Mouse (Mus musculus): ENCODE results near the gene Dpy19l1. TPM values are rescaled to one million over a fixed set of nuclear protein-coding genes. Genes with fewer than 3 reads are reported as not detected.

Gene Dpy19l1
- polyA plus RNA-seq, 1 experiment from 2014 or later = 11.2 TPM

DNA sequence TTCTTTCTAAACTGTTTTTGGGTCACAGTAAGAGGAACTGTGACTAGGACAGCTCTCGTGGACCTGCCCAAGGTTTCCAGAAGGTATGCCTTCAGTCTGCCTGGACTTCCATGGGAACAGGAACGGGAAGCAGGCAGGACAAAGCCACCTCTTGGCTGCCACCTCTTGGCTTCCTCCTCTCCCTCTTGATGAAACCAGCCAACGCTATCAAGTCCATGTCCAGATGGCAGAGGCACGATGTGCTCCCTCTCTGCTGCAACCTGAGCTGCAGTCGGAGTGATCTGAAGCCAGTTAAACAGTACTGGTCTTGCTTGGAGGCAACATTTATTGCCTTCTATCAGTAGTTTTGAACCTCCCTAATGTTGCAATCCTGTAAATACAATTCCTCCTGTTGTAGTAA, 84.7 kb downstream of the Dpy19l1 start:
- H3K27ac ChIP-seq (replicated peaks) = no peak overlapping the region
- no peaks in the 10 kb centered on the region for H3K27me3 ChIP-seq (replicated peaks)
- no peak overlapping the region for H3K4me3 ChIP-seq (replicated peaks)
- H3K4me2 ChIP-seq = no peak overlapping the region
- ATAC-seq (ENCODE audit: low FRiP score) = no peak
- WGBS = 92% methylated on average over 5 of the region's 5 CpGs
- no peaks in the 10 kb centered on the region for H3K4me1 ChIP-seq
- H3K9ac ChIP-seq (replicated peaks) = no peak overlapping the region
- H3K36me3 ChIP-seq = 0 out of 2 replicates have a peak, but pooled peaks cover 6% of the 10 kb centered on the region
- no peaks in the 10 kb centered on the region for H3K9me3 ChIP-seq (replicated peaks)

DNA sequence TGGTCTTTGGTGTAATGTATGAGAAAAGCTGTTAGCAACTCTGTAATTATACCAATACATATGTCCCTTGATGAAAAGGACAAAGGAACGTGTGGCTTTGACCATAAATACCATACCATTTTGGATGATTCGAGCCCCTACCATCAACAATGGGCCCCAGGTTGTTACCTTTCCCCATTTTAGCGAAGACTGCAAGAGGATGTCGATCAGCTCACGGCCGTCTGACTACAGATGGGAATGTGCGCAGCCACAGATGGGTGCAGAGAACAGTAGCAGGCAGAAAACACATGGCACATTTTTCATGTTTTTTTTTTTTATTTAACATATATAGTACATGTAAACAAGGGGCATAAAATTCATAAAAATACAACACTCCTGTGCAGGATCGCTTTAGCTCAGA, 91.5 kb downstream of the Dpy19l1 start:
- WGBS = 89% methylated on average over 8 of the region's 8 CpGs
- Histone ChIP-seq H3K4me1 (no peaks in the 10 kb centered on the region), H3K9me3 (replicated peaks) (no peaks in the 10 kb centered on the region), H3K4me3 (replicated peaks) (no peak overlapping the region), H3K9ac (replicated peaks) (no peak overlapping the region), H3K27ac (replicated peaks) (no peak overlapping the region), H3K36me3 (no peaks in the 10 kb centered on the region), H3K27me3 (replicated peaks) (no peaks in the 10 kb centered on the region), H3K4me2 (no peak overlapping the region)
- ATAC-seq (ENCODE audit: low FRiP score) = no peak

DNA sequence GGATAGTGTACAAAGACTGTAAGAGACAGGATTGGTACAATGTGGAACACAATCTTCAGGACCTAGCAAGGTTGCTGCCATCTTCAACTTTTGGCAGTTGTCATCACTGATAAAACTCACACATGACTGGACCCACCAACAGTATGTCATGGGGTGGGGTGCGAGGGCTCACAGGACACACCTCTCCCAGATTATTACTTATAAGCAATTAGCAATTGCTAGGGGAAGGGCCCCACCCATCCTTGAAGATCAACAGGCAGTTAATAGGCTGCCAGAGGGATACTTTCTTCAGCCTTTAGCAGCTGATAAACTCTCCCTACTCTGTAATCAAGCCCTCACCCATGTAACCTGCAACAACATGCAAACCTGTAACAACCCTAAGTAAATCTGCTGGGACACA, 92.5 kb downstream of the Dpy19l1 start:
- Histone ChIP-seq H3K4me1 (no peaks in the 10 kb centered on the region), H3K9ac (replicated peaks) (no peak overlapping the region), H3K4me3 (replicated peaks) (no peak overlapping the region), H3K4me2 (no peak overlapping the region), H3K27me3 (replicated peaks) (no peaks in the 10 kb centered on the region), H3K36me3 (no peaks in the 10 kb centered on the region), H3K9me3 (replicated peaks) (no peaks in the 10 kb centered on the region), H3K27ac (replicated peaks) (no peak overlapping the region)
- ATAC-seq (ENCODE audit: low FRiP score) = no peak
- WGBS = 100% methylated on average over 1 of the region's 1 CpGs

GRCm38 (mm10) chr9:24407992-24408391, 94.9 kb downstream of the Dpy19l1 start:
- Histone ChIP-seq H3K27me3 (replicated peaks) (no peaks in the 10 kb centered on the region), H3K9ac (replicated peaks) (no peak overlapping the region), H3K27ac (replicated peaks) (no peak overlapping the region), H3K36me3 (no peaks in the 10 kb centered on the region), H3K4me2 (no peak overlapping the region), H3K4me1 (no peaks in the 10 kb centered on the region), H3K9me3 (replicated peaks) (no peaks in the 10 kb centered on the region), H3K4me3 (replicated peaks) (no peak overlapping the region)
- WGBS = 72% methylated on average over 3 of the region's 3 CpGs
- no peak for ATAC-seq (ENCODE audit: low FRiP score)

DNA sequence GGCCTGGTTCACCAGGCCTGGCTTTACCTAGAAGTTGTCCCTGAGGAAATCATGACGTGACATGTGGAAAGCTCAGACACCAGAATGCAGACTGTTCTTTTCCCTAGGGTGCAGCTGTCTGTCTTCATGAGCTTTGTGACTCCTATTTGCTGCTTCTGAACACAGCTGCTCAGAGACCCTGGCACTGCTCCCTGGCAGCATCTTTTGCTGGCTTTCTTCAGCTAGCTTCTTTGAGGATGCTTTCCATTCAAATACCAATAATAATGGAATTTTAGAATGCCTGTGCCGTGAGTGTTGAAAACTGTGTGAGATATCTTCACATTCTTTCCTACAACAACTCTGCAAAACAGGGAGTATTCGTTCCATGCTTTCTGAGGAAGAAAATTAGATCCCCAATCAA, 108.8 kb downstream of the Dpy19l1 start:
- Histone ChIP-seq H3K9ac (replicated peaks) (no peak overlapping the region), H3K36me3 (no peaks in the 10 kb centered on the region), H3K4me3 (replicated peaks) (no peak overlapping the region), H3K27me3 (replicated peaks) (no peaks in the 10 kb centered on the region), H3K4me2 (no peak overlapping the region), H3K9me3 (replicated peaks) (no peaks in the 10 kb centered on the region), H3K27ac (replicated peaks) (no peak overlapping the region), H3K4me1 (no peaks in the 10 kb centered on the region)
- 77% methylated on average over 3 of the region's 3 CpGs for WGBS
- no peak for ATAC-seq (ENCODE audit: low FRiP score)

- H3K9ac ChIP-seq (replicated peaks) = no peak overlapping the region
- 92% methylated on average over 8 of the region's 8 CpGs for WGBS
- H3K27ac ChIP-seq (replicated peaks) = no peak overlapping the region
- H3K36me3 ChIP-seq = no peaks in the 10 kb centered on the region
- H3K4me1 ChIP-seq = no peaks in the 10 kb centered on the region
- ATAC-seq (ENCODE audit: low FRiP score) = no peak
- no peaks in the 10 kb centered on the region for H3K9me3 ChIP-seq (replicated peaks)
- H3K4me3 ChIP-seq (replicated peaks) = no peak overlapping the region
- no peaks in the 10 kb centered on the region for H3K27me3 ChIP-seq (replicated peaks)
- H3K4me2 ChIP-seq = no peak overlapping the region
These were observed 112.1 kb downstream of the Dpy19l1 start for GRCm38 (mm10) chr9:24390807-24391370.

DNA sequence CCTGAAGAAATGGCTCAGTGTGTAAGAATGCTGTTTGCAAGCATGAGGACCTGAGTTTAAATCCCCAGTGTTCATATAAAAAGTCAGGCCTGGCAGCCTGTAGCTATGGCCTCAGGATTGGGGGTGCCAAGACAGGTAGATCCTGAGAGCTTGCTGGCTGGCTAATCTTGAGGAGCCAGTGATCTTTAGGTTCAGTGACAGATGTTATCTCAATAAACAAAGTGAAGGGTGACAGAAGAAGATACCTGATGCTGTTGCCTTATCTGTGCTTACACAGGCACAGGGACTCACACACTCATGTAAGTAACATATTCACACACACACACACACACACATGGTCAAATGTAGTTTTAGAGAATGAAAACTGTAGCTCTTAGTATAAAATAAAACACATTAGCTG, 115.7 kb downstream of the Dpy19l1 start:
- Histone ChIP-seq H3K27me3 (replicated peaks) (no peaks in the 10 kb centered on the region), H3K9me3 (replicated peaks) (no peaks in the 10 kb centered on the region)
- ATAC-seq (ENCODE audit: low FRiP score) = no peak

DNA sequence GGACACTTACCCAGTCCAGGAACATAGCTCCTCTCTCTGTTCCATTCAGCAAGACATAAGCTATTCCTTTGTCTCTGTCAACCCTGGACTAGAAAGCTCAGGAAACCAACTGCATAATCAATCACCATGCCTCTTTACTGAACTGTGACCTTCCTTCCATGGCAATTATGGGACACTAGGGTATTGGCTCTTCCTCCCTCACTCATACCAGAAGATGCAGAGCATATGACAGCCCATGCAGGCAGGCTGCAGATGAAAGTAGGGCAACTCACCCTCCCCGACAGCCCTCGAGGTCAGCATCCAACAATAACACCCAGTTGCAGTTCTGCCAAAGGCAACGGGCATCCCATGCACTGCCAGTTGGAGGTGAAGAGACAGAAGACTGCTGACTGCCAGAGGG, 123.6 kb downstream of the Dpy19l1 start:
- Histone ChIP-seq H3K36me3 (no peaks in the 10 kb centered on the region), H3K27ac (replicated peaks) (no peak overlapping the region), H3K9me3 (replicated peaks) (no peaks in the 10 kb centered on the region), H3K9ac (replicated peaks) (no peak overlapping the region), H3K4me3 (replicated peaks) (no peak overlapping the region), H3K27me3 (replicated peaks) (no peaks in the 10 kb centered on the region), H3K4me1 (no peaks in the 10 kb centered on the region), H3K4me2 (no peak overlapping the region)
- WGBS = 42% methylated on average over 3 of the region's 3 CpGs
- no peak for ATAC-seq (ENCODE audit: low FRiP score)

More for the DNA sequence above, 115.7 kb downstream of the Dpy19l1 start:
- Histone ChIP-seq H3K9ac (replicated peaks) (no peak overlapping the region), H3K4me1 (no peaks in the 10 kb centered on the region), H3K4me3 (replicated peaks) (no peak overlapping the region), H3K4me2 (no peak overlapping the region), H3K36me3 (no peaks in the 10 kb centered on the region), H3K27ac (replicated peaks) (no peak overlapping the region)

GRCm38 (mm10) chr9:24378848-24379247, 124.1 kb downstream of the Dpy19l1 start:
- ATAC-seq (ENCODE audit: low FRiP score) = no peak
- Histone ChIP-seq H3K4me2 (no peak overlapping the region), H3K36me3 (no peaks in the 10 kb centered on the region), H3K9ac (replicated peaks) (no peak overlapping the region), H3K9me3 (replicated peaks) (no peaks in the 10 kb centered on the region), H3K4me3 (replicated peaks) (no peak overlapping the region), H3K27ac (replicated peaks) (no peak overlapping the region), H3K27me3 (replicated peaks) (no peaks in the 10 kb centered on the region), H3K4me1 (no peaks in the 10 kb centered on the region)
- 91% methylated on average over 2 of the region's 2 CpGs for WGBS

Other genes starting within 250 kb of the Dpy19l1 start
- gene Cypt4, start 122.1 kb upstream of the Dpy19l1 start, polyA plus RNA-seq (2015; fragmentation: Nextera tagmentation; extraction: Ambion mirVana) = not detected in 2 replicates
- 0.46 TPM in 2 replicates for gene Dpy19l2, start 193.2 kb upstream of the Dpy19l1 start, polyA plus RNA-seq (2015; fragmentation: Nextera tagmentation; extraction: Ambion mirVana)

All from neural tube, embryonic 15.5 days (tissue).